Mouse (Mus musculus) kidney, embryonic 15.5 days (tissue): ENCODE measurements around the gene Ncoa1. TPM values are rescaled to one million over a fixed set of nuclear protein-coding genes. Genes with fewer than 3 reads are reported as not detected.

ENCODE experiments used
- ATAC-seq: fragments of 200-750 bp; cut with Nextera tagmentation; replicated peaks from 2 replicates; pipeline ENCODE4 v1.8.0; 2017; ENCODE audit warnings: moderate TSS enrichment; ENCODE audit not compliant: low FRiP score
- H3K27ac ChIP-seq: fragments of 300-500 bp; sonication (generic); 2 replicates; pipeline ENCODE4 v1.5.1; 2015; ENCODE audit warnings: mild to moderate bottlenecking, inconsistent platforms
- H3K27me3 ChIP-seq: fragments of 300-500 bp; sonication (generic); 2 replicates; pipeline ENCODE4 v1.6.1; 2015; ENCODE audit warnings: inconsistent platforms
- H3K36me3 ChIP-seq: fragments of 300-500 bp; sonication (generic); 2 replicates; pipeline ENCODE4 v1.6.1; 2015; ENCODE audit warnings: inconsistent platforms
- H3K4me1 ChIP-seq: fragments of 300-500 bp; sonication (generic); 2 replicates; pipeline ENCODE4 v1.6.1; 2015; ENCODE audit warnings: inconsistent platforms
- H3K4me2 ChIP-seq: fragments of 300-500 bp; sonication (generic); 2 replicates; pipeline ENCODE4 v1.6.1; 2015; ENCODE audit warnings: moderate library complexity, mild to moderate bottlenecking, inconsistent platforms
- H3K4me3 ChIP-seq: fragments of 300-500 bp; sonication (generic); replicated peaks from 2 replicates; pipeline ENCODE4 v1.5.1; 2015; ENCODE audit warnings: mild to moderate bottlenecking, inconsistent platforms
- H3K9ac ChIP-seq: fragments of 300-500 bp; sonication (generic); 2 replicates; pipeline ENCODE4 v1.6.1; 2015; ENCODE audit warnings: mild to moderate bottlenecking, inconsistent platforms
- H3K9me3 ChIP-seq: fragments of 300-500 bp; sonication (generic); replicated peaks from 2 replicates; pipeline ENCODE4 v1.6.1; 2016; ENCODE audit warnings: inconsistent platforms
- WGBS: fragments of 180-500 bp; shearing (Covaris S2); methylation state at CpG from one replicate; pipeline ENCODE4 v1.1.7; 2015; ENCODE audit warnings: mixed read lengths; 5-methylcytosine and 5-hydroxymethylcytosine counted together
- polyA plus RNA-seq: library from polyadenylated mRNA; unstranded; fragments of >200 nt; fragmentation: Nextera tagmentation; extraction: Ambion mirVana; gene quantifications from 2 replicates; pipeline ENCODE4 v1.2.1, GENCODE M21; 2015

Ncoa1 gene
- polyA plus RNA-seq, 1 experiment from 2014 or later, result 6.9 TPM

- H3K4me2 ChIP-seq, result no peak overlapping the region
- H3K27me3 ChIP-seq, result no peaks in the 10 kb centered on the region
- H3K4me3 ChIP-seq, result no peak overlapping the region
- WGBS, result 88% methylated on average over 4 of the region's 4 CpGs
- H3K9me3 ChIP-seq, result no peaks in the 10 kb centered on the region
- no peak overlapping the region for H3K27ac ChIP-seq
- no peak for ATAC-seq
- H3K4me1 ChIP-seq, result peaks cover 6% of the 10 kb centered on the region
- H3K36me3 ChIP-seq, result peaks cover 32% of the 10 kb centered on the region
- H3K9ac ChIP-seq, result no peak overlapping the region
Observed at GRCm38 (mm10) chr12:4198702-4199101, 278.3 kb downstream of the Ncoa1 start.

Other genes with a start within 250 kb of the Ncoa1 start
- gene Ptrhd1, start 243.2 kb downstream of the Ncoa1 start, polyA plus RNA-seq, result 7.2 and 7.5 TPM in 2 replicates
- gene Cenpo, start 242.9 kb downstream of the Ncoa1 start, polyA plus RNA-seq, result 13.1 and 14.8 TPM in 2 replicates
- 36.5 and 40.6 TPM in 2 replicates for gene Itsn2, start 115.5 kb upstream of the Ncoa1 start, polyA plus RNA-seq
- not detected in 2 replicates for gene Gm3625, start 115.7 kb upstream of the Ncoa1 start, polyA plus RNA-seq